Mouse (Mus musculus) c-Kit-positive CD71-positive TER-119-positive erythroid progenitor cells, embryonic 14.5 days (primary cell): ENCODE data around the gene Selenom.

Experiments
- DNase-seq: peaks from one replicate; pipeline ENCODE4 v3.0.0-alpha.2; 2013; ENCODE audit warnings: low spot score

Gene Selenom

DNA sequence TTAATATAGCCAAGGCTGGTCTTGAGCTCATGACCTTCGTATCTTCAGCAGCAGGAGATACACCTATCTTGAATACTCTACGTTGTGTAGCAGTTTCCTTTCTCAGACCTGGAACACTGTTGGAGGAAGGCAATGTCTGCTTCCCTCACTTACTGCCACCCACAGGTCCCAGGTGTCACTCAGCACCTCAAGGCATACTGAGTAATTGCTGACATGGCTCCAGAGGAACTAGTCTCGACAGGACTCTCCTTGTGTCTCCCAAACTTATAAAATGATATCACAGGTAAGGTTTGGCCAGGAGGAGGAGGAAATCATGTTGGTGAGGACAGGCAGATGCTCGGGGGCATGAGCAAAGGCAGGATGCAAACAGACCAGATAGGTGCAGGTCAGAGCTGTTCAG, 40.5 kb downstream of the Selenom start:
- no peak for DNase-seq

DNA sequence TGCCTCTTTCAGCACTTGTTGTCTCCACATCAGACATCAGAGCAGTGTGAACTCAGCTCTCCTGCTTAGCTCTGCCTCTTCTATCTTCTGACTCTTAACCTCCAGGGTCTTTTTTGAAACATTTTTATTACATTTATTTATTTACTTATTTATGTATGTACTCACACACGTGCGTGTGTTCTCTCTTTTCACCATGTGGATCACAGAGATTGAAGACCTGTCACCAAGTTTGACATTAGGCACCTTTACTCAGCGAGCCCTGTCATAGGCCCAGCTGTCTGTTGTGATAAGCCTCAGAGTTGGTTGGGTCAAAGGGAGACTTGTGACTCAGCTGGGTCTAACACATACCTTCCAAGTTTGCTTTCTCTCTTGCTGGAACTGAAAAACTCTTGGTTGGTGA, 43.4 kb downstream of the Selenom start:
- no peak for DNase-seq

- no peak for DNase-seq
Observed at GRCm38 (mm10) chr11:3560202-3560601, 45.7 kb downstream of the Selenom start.

DNA sequence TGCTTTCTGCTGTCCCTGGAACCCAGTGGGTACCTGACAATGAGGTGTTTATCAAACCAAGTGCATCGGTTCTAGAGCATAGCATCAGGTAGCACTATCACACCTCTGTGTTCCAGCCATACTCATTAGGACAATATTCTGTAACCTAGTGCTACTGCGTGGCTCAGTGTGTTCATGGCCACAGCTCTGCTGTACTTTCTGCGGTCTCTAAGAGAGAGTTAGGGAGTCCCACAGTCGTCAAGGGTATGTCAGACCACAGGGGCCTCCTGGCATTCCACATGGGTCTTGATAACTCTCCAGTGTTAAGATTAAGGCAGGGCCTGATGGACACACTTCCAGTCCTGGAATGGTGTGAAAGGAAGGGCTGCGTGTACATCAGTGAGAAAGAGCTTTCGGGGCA, 49.4 kb downstream of the Selenom start:
- no peak for DNase-seq

- DNase-seq = no peak
Observed at GRCm38 (mm10) chr11:3564451-3564850, 50.0 kb downstream of the Selenom start.

DNA sequence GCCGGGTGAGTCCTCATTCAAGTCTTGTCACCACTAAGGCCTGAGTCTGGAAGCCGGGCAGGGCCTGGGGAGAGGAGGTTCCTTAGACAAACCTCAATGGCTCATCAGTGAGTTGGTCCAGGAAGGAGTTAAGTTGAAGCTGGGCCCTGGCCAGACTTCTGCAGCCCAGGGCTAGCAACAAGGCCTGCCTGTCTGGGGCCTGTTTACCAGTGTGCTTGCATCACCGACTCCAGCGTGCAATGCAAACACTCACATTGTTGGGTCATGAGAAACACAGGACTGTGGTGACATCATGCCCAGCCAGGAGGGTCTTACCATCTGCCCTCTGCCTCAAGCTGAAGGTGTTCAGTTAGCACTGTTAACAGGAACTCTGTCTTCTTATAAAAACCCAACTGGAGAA, 51.5 kb downstream of the Selenom start:
- no peak for DNase-seq
